Mouse (Mus musculus): ENCODE measurements around the gene Spert. TPM values are rescaled to one million over a fixed set of nuclear protein-coding genes. Genes with fewer than 3 reads are reported as not detected.

Gene Spert
- total RNA-seq (2021), result not detected

- DNase-seq (ENCODE audit: extremely low spot score in 1 of 2, low spot score in 1 of 2), result no peak
These were observed at the start of gene Spert for GRCm38 (mm10) chr14:75592978-75593377. Spert (minus strand) TSS chr14:75593116.

GRCm38 (mm10) chr14:75642080-75642479 lies 49.2 kb upstream of the Spert start, which contains the start of gene Erich6b:
Erich6b (plus strand) TSS chr14:75642259.
- DNase-seq (ENCODE audit: extremely low spot score in 1 of 2, low spot score in 1 of 2), result no peak

- DNase-seq (ENCODE audit: extremely low spot score in 1 of 2, low spot score in 1 of 2), result peak in 1 of 2 experiments; percentile 21
These were observed 48.5 kb upstream of the Spert start for GRCm38 (mm10) chr14:75641369-75641768.

- DNase-seq (ENCODE audit: extremely low spot score in 1 of 2, low spot score in 1 of 2), result no peak
These were observed 47.9 kb upstream of the Spert start for GRCm38 (mm10) chr14:75640846-75641245.

GRCm38 (mm10) chr14:75637641-75638040 lies 44.7 kb upstream of the Spert start:
- no peak for DNase-seq (ENCODE audit: extremely low spot score in 1 of 2, low spot score in 1 of 2)

- DNase-seq (ENCODE audit: extremely low spot score in 1 of 2, low spot score in 1 of 2), result no peak
These were observed 43.2 kb upstream of the Spert start for GRCm38 (mm10) chr14:75636107-75636506.

- peak in 1 of 2 experiments; percentile 36 for DNase-seq (ENCODE audit: extremely low spot score in 1 of 2, low spot score in 1 of 2)
These were observed 42.4 kb upstream of the Spert start for GRCm38 (mm10) chr14:75635350-75635749.

GRCm38 (mm10) chr14:75628870-75629269 lies 36.0 kb upstream of the Spert start:
- no peak for DNase-seq (ENCODE audit: extremely low spot score in 1 of 2, low spot score in 1 of 2)

- DNase-seq (ENCODE audit: extremely low spot score in 1 of 2, low spot score in 1 of 2), result no peak
These were observed 30.1 kb upstream of the Spert start for GRCm38 (mm10) chr14:75622984-75623383.

- no peak for DNase-seq (ENCODE audit: extremely low spot score in 1 of 2, low spot score in 1 of 2)
These were observed 23.5 kb upstream of the Spert start for GRCm38 (mm10) chr14:75616375-75616774.

GRCm38 (mm10) chr14:75609176-75609575 lies 16.3 kb upstream of the Spert start:
- DNase-seq (ENCODE audit: extremely low spot score in 1 of 2, low spot score in 1 of 2), result no peak

GRCm38 (mm10) chr14:75583870-75584269 lies 9.0 kb downstream of the Spert start:
- DNase-seq (ENCODE audit: extremely low spot score in 1 of 2, low spot score in 1 of 2), result no peak

GRCm38 (mm10) chr14:75579010-75579409 lies 13.9 kb downstream of the Spert start:
- no peak for DNase-seq (ENCODE audit: extremely low spot score in 1 of 2, low spot score in 1 of 2)

GRCm38 (mm10) chr14:75566303-75566702 lies 26.6 kb downstream of the Spert start:
- DNase-seq (ENCODE audit: extremely low spot score in 1 of 2, low spot score in 1 of 2), result no peak

- peak; percentile 47 to 50 for DNase-seq (ENCODE audit: extremely low spot score in 1 of 2, low spot score in 1 of 2)
These were observed 27.3 kb downstream of the Spert start for GRCm38 (mm10) chr14:75565534-75566140.

- no peak for DNase-seq (ENCODE audit: extremely low spot score in 1 of 2, low spot score in 1 of 2)
These were observed 31.2 kb downstream of the Spert start for GRCm38 (mm10) chr14:75561577-75562331.

- no peak for DNase-seq (ENCODE audit: extremely low spot score in 1 of 2, low spot score in 1 of 2)
These were observed 51.2 kb downstream of the Spert start for GRCm38 (mm10) chr14:75541731-75542130.

- no peak for DNase-seq (ENCODE audit: extremely low spot score in 1 of 2, low spot score in 1 of 2)
These were observed 51.9 kb downstream of the Spert start for GRCm38 (mm10) chr14:75540996-75541350.

- no peak for DNase-seq (ENCODE audit: extremely low spot score in 1 of 2, low spot score in 1 of 2)
These were observed 52.5 kb downstream of the Spert start for GRCm38 (mm10) chr14:75540216-75540995.

GRCm38 (mm10) chr14:75539205-75539604 lies 53.7 kb downstream of the Spert start:
- DNase-seq (ENCODE audit: extremely low spot score in 1 of 2, low spot score in 1 of 2), result no peak

Data from layer of hippocampus, postnatal 25 days (tissue).